Mouse (Mus musculus) CH12.LX (cell line): Measurements from ENCODE around the gene Ank2. TPM values are rescaled to one million over a fixed set of nuclear protein-coding genes. Genes with fewer than 3 reads are reported as not detected.

Source experiments
- DNase-seq: peaks from one replicate; pipeline ENCODE4 v3.0.0-alpha.2; 2013; ENCODE audit errors: extremely low read depth
- H3K27ac ChIP-seq: 2 replicates; pipeline ENCODE4 v1.5.1; 2012; ENCODE audit warnings: low read depth, mild to moderate bottlenecking, control low read depth, moderate library complexity; ENCODE audit not compliant: insufficient read depth
- H3K27me3 ChIP-seq: replicated peaks from 2 replicates; pipeline ENCODE3; 2012; ENCODE audit warnings: inconsistent platforms
- H3K36me3 ChIP-seq, 2 experiments: replicated peaks in 1 of 2; 2 replicates each; pipeline versions ENCODE3 to v1.6.1; 2012; ENCODE audit warnings: inconsistent platforms in 1 of 2, low read length in 1 of 2, mild to moderate bottlenecking in 1 of 2, mixed read lengths in 1 of 2, moderate library complexity in 1 of 2; ENCODE audit not compliant: control insufficient read depth in 1 of 2, insufficient read depth in 1 of 2
- H3K4me1 ChIP-seq, 2 experiments: 2 replicates each; pipeline ENCODE4 v1.6.1; 2012; ENCODE audit warnings: inconsistent platforms in 1 of 2, moderate library complexity in 1 of 2; ENCODE audit not compliant: insufficient read depth in 2 of 2, control insufficient read depth in 1 of 2
- H3K4me2 ChIP-seq: 2 replicates; pipeline ENCODE4 v1.6.1; 2012; ENCODE audit warnings: low read depth, mild to moderate bottlenecking, control low read depth; ENCODE audit not compliant: poor library complexity, insufficient read depth, severe bottlenecking
- H3K4me3 ChIP-seq, 3 experiments: fragments of 150-350 bp in 1 of 3; sonication (generic) in 1 of 3; replicated peaks in 1 of 3; 2 replicates each; pipeline versions ENCODE3 to v1.5.1; 2011 to 2012; ENCODE audit warnings: low read depth in 2 of 3, low read length in 2 of 3, mild to moderate bottlenecking in 2 of 3, moderate library complexity in 2 of 3, control low read depth in 1 of 3, improper control_type of control experiment in 1 of 3, inconsistent platforms in 1 of 3, mixed read lengths in 1 of 3; ENCODE audit not compliant: poor library complexity in 1 of 3
- H3K79me2 ChIP-seq: replicated peaks from 2 replicates; pipeline ENCODE4 v1.6.1; 2012; ENCODE audit warnings: mild to moderate bottlenecking, moderate library complexity; ENCODE audit not compliant: control insufficient read depth, poor library complexity, insufficient read depth, severe bottlenecking; ENCODE audit errors: extremely low read depth
- H3K9ac ChIP-seq: 2 replicates; pipeline ENCODE4 v1.6.1; 2012; ENCODE audit warnings: low read depth, mild to moderate bottlenecking, control low read depth, moderate library complexity; ENCODE audit not compliant: insufficient read depth
- H3K9me3 ChIP-seq: replicated peaks from 2 replicates; pipeline ENCODE3; 2012; ENCODE audit warnings: low read length, inconsistent platforms, mixed read lengths
- BHLHE40 ChIP-seq: IDR thresholded peaks from 2 replicates; pipeline ENCODE4 v1.6.1; 2011; ENCODE audit warnings: mild to moderate bottlenecking, low read depth, low read length, improper control_type of control experiment
- CTCF ChIP-seq, 2 experiments: IDR thresholded peaks in 1 of 2; conservative IDR thresholded peaks in 1 of 2; 2 replicates each; pipeline ENCODE4 v1.5.1; 2011 to 2012; ENCODE audit warnings: low read depth in 2 of 2, low read length in 2 of 2, improper control_type of control experiment in 1 of 2, inconsistent platforms in 1 of 2, mild to moderate bottlenecking in 1 of 2, moderate library complexity in 1 of 2
- E2F4 ChIP-seq: IDR thresholded peaks from 2 replicates; pipeline ENCODE4 v1.6.1; 2011; ENCODE audit warnings: low read depth, low read length, improper control_type of control experiment; ENCODE audit not compliant: insufficient replicate concordance
- ELF1 ChIP-seq: IDR thresholded peaks from 2 replicates; pipeline ENCODE4 v1.6.1; 2014; ENCODE audit warnings: low read depth, mild to moderate bottlenecking, inconsistent platforms, low read length, improper control_type of control experiment
- GABPA ChIP-seq: IDR thresholded peaks from 2 replicates; pipeline ENCODE4 v1.6.1; 2012; ENCODE audit warnings: low read depth, low read length, improper control_type of control experiment, inconsistent platforms; ENCODE audit not compliant: insufficient replicate concordance
- HCFC1 ChIP-seq: IDR thresholded peaks from 2 replicates; pipeline ENCODE4 v1.6.1; 2012; ENCODE audit warnings: low read depth, mild to moderate bottlenecking, inconsistent platforms, low read length, improper control_type of control experiment
- MAX ChIP-seq: IDR thresholded peaks from 2 replicates; pipeline ENCODE4 v1.6.1; 2011; ENCODE audit warnings: low read length, improper control_type of control experiment
- MEF2A ChIP-seq: IDR thresholded peaks from 2 replicates; pipeline ENCODE4 v1.6.1; 2014; ENCODE audit warnings: low read depth, mild to moderate bottlenecking, inconsistent platforms, low read length, improper control_type of control experiment, borderline replicate concordance
- PAX5 ChIP-seq: IDR thresholded peaks from 2 replicates; pipeline ENCODE4 v1.6.1; 2012; ENCODE audit warnings: low read length, inconsistent platforms, mixed read lengths
- POLR2A ChIP-seq: IDR thresholded peaks from 2 replicates; pipeline ENCODE4 v1.6.1; 2011; ENCODE audit warnings: low read depth, mild to moderate bottlenecking, improper control_type of control experiment, low read length
- RAD21 ChIP-seq: IDR thresholded peaks from 2 replicates; pipeline ENCODE4 v1.6.1; 2011; ENCODE audit warnings: low read depth, mild to moderate bottlenecking, low read length, improper control_type of control experiment, moderate library complexity
- RCOR1 ChIP-seq: conservative IDR thresholded peaks from 2 replicates; pipeline ENCODE4 v1.6.1; 2012; ENCODE audit warnings: low read depth, mild to moderate bottlenecking, inconsistent platforms, low read length, improper control_type of control experiment
- TBP ChIP-seq: conservative IDR thresholded peaks from 2 replicates; pipeline ENCODE4 v1.6.1; 2011; ENCODE audit warnings: low read depth, low read length, improper control_type of control experiment
- TCF12 ChIP-seq: IDR thresholded peaks from 2 replicates; pipeline ENCODE4 v1.6.1; 2014; ENCODE audit warnings: low read depth, mild to moderate bottlenecking, inconsistent platforms, low read length, improper control_type of control experiment
- UBTF ChIP-seq: IDR thresholded peaks from 2 replicates; pipeline ENCODE4 v1.6.1; 2012; ENCODE audit warnings: low read depth, mild to moderate bottlenecking, inconsistent platforms, low read length, improper control_type of control experiment, moderate library complexity
- USF1 ChIP-seq: IDR thresholded peaks from 2 replicates; pipeline ENCODE4 v1.6.1; 2014; ENCODE audit warnings: low read depth, mild to moderate bottlenecking, inconsistent platforms, low read length, improper control_type of control experiment
- ZKSCAN1 ChIP-seq: IDR thresholded peaks from 2 replicates; pipeline ENCODE4 v1.6.1; 2012; ENCODE audit warnings: low read depth, inconsistent platforms, low read length, improper control_type of control experiment, borderline replicate concordance
- ZMIZ1 ChIP-seq: IDR thresholded peaks from 2 replicates; pipeline ENCODE4 v1.6.1; 2012; ENCODE audit warnings: low read depth, mild to moderate bottlenecking, inconsistent platforms, low read length, improper control_type of control experiment
- ZNF384 ChIP-seq: IDR thresholded peaks from 2 replicates; pipeline ENCODE4 v1.6.1; 2012; ENCODE audit warnings: low read depth, low read length, improper control_type of control experiment, inconsistent platforms
- dilution Hi-C: fragments of 300-500 bp; cut with MboI; formaldehyde crosslinking; loops from 2 replicates; pipeline ENCODE4 v1.14.3; 2020; ENCODE audit warnings: low sequenced_read_pairs; ENCODE audit not compliant: extremely low pct_unique_long_range_greater_than_20kb, extremely low pct_ligation_motif_present
- in situ Hi-C: fragments of 300-500 bp; cut with MboI; formaldehyde crosslinking; loops from 3 replicates; pipeline ENCODE4 v1.14.3; 2019; ENCODE audit warnings: low sequenced_read_pairs, low pct_ligation_motif_present, low pct_unique_long_range_greater_than_20kb, mixed read lengths
- polyA plus RNA-seq: library from polyadenylated mRNA; unstranded; fragments of >175 nt; gene quantifications from 2 replicates; pipeline ENCODE4 v1.2.1, GENCODE M21; 2012; ENCODE audit warnings: low read depth; ENCODE audit not compliant: insufficient read length
- total RNA-seq, 2 experiments: library from RNA; depleted of rRNA; stranded (reverse); fragments of 300-350 nt in 1 of 2; fragments of >200 nt in 1 of 2; gene quantifications; 2 replicates each; pipeline ENCODE4 v1.2.3; 2012 to 2014

Gene Ank2
- total and polyA plus RNA-seq, 3 experiments, result 3.9 to 20.9 (median 12.2) TPM

DNA sequence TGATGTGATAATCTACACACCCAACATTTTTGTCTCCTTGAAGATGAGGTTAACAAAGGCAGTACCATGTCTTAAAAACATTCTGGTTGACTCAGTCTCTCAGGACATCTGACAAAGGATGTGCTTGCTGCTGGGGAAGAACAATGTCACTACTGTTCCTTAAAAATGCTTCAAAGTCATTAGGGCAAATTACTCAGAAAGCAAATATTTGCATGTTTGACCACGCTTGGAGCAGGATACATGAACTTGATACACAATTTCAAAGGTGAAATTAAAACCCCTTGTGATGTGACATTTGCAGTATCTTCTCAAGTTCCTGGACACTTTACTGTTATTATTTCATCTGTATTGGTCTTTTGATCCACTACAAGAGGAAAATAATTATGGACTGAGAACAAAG, 371.5 kb downstream of the Ank2 start:
- no peaks in the 10 kb centered on the region for H3K27me3 ChIP-seq
- H3K4me3 ChIP-seq, result no peak overlapping the region
- no peaks in the 10 kb centered on the region for H3K9me3 ChIP-seq
- no peaks in the 10 kb centered on the region for H3K79me2 ChIP-seq
- in situ Hi-C loops, result no loop called here
- H3K27ac ChIP-seq, result no peak overlapping the region
- dilution Hi-C loops, result no loop called here
- TF ChIP-seq MAX (no peak), UBTF (no peak), RCOR1 (no peak)
- H3K4me2 ChIP-seq, result no peak overlapping the region
- peak; percentile 6 for DNase-seq
- no peak overlapping the region for H3K9ac ChIP-seq
- no peaks in the 10 kb centered on the region for H3K36me3 ChIP-seq
- peaks cover 7 to 25% of the 10 kb centered on the region in 2 experiments for H3K4me1 ChIP-seq

DNA sequence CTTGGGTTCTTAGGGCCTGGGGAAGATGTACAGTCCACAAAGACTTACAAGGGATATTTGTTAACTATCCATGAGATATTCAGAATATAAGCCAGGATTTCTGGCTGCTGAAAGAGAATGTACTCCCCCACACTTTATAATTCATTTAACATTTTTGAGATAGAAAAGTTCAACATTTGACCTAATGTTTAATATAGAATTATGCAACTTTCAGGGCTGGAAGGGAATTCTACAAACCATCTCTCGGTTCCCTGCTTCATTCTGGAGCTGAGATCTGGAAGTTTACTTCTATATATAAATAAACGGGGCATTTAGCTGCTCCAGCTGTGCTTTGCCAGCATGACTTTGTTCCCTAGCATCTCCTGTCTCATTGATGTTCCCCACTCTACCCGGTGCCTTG, 372.9 kb downstream of the Ank2 start:
- Histone ChIP-seq H3K4me1 (peaks cover 7 to 25% of the 10 kb centered on the region in 2 experiments), H3K79me2 (no peaks in the 10 kb centered on the region), H3K9ac (no peak overlapping the region), H3K27me3 (no peaks in the 10 kb centered on the region), H3K4me3 (no peak overlapping the region), H3K4me2 (no peak overlapping the region), H3K9me3 (no peaks in the 10 kb centered on the region), H3K36me3 (no peaks in the 10 kb centered on the region), H3K27ac (no peak overlapping the region)
- no peak for DNase-seq
- in situ Hi-C loops (no loop called here), dilution Hi-C loops (no loop called here)
- TF ChIP-seq PAX5 (no peak), RAD21 (no peak), MEF2A (no peak), UBTF (no peak), RCOR1 (no peak), TCF12 (no peak), POLR2A (no peak), MAX (no peak), ZMIZ1 (no peak), E2F4 (no peak), GABPA (no peak)

DNA sequence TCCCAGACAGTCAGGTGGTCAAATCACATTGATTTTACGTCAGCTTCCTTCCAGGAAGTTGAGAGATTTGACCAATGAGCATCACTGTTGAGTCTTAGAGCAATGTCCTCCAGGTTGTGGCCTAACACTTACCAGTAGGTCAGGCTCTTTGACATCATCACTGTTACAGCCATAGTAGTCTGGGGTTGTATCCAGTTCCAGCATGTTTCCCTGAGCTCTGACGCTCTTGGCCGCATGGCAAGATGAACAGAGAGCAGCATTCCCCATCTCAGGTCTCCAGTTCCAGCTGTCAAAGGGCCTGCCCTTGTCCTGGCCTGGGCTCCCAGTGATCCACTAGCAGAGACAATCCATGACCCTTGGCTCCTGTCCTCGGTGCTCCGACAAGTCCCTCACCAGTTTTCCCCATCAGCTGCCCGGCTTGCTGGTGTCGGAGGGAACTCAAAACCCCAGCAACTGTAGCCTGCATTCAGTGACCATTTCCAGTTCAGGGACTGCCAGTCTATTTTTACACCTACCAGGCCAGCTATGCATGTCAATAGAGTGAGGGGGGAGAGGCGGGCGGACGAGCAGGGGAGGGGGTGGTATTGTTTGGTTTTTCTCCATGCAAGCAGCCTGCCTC, 374.7 kb downstream of the Ank2 start:
- Histone ChIP-seq H3K4me2 (no peak overlapping the region), H3K9me3 (no peaks in the 10 kb centered on the region), H3K27me3 (no peaks in the 10 kb centered on the region), H3K36me3 (no peaks in the 10 kb centered on the region), H3K79me2 (no peaks in the 10 kb centered on the region), H3K9ac (no peak overlapping the region), H3K27ac (no peak overlapping the region), H3K4me1 (peaks cover 7 to 25% of the 10 kb centered on the region in 2 experiments), H3K4me3 (no peak overlapping the region)
- TF ChIP-seq USF1 (no peak), ELF1 (no peak), BHLHE40 (no peak), CTCF (conservative IDR thresholded peaks at IDR 0.05 in 1 of 2, IDR thresholded peaks at IDR 0.05 in 1 of 2; ENCODE audit: low read depth in 2 of 2, low read length in 2 of 2) (no peak), HCFC1 (no peak), TBP (no peak), ZNF384 (no peak), ZKSCAN1 (no peak), POLR2A (no peak), TCF12 (no peak)
- dilution Hi-C loops, result no loop called here
- in situ Hi-C loops, result no loop called here
- no peak for DNase-seq
